Comparison of ENCODE assay signal across 7 mouse cellular contexts in the genomic region with DNA sequence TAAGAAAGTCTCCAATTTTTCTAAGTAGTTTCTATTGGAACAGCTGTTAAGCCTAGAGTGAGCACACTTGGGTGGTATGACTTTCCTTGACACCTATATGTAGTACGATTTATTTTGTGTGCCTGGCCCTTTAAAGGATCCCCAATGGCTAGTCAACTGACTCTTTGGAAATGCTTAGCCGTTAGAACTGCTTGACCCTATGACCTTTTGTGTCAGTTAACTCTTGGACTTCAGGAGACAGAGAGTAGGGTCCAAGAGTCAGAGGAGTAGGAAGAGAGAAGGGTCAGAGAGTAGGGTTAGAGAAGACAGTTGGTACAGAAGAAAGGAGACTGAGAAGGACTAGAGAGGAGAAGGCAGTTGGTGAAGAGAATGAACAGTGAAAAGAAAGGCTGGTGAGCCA. TPM values are rescaled to one million over a fixed set of nuclear protein-coding genes. Genes with fewer than 3 reads are reported as not detected.
DNase-seq lines count a peak whose midpoint lies in the region; ATAC-seq and TF ChIP-seq lines count a peak whose summit lies in the region.

A gene (plus strand): TSS at position 292 of the 400 bp plus-strand sequence.

- peaks cover 2% of the 10 kb centered on the region; the same call in 1 of the 2 replicates for H3K36me3 ChIP-seq in ES-E14 (ENCODE audit: control insufficient read depth, insufficient read depth, low read length, poor library complexity, severe bottlenecking)
- H3K36me3 ChIP-seq in forebrain, embryonic 16.5 days (ENCODE audit: control insufficient read depth, insufficient read depth): no peaks in the 10 kb centered on the region
- H3K36me3 ChIP-seq in hindbrain, embryonic 11.5 days (ENCODE audit: control insufficient read depth, insufficient read depth, low read length): no peaks in the 10 kb centered on the region
- H3K36me3 ChIP-seq in limb, embryonic 13.5 days: peaks cover 8% of the 10 kb centered on the region; the same call in 1 of the 2 replicates

- H3K9me3 ChIP-seq in ES-E14 (ENCODE audit: control insufficient read depth, insufficient read depth, low read depth, low read length): no peaks in the 10 kb centered on the region
- H3K9me3 ChIP-seq in forebrain, embryonic 16.5 days (ENCODE audit: control insufficient read depth, low read length): no peaks in the 10 kb centered on the region
- H3K9me3 ChIP-seq in hindbrain, embryonic 11.5 days (ENCODE audit: control insufficient read depth, low read length): no peaks in the 10 kb centered on the region
- no peaks in the 10 kb centered on the region for H3K9me3 ChIP-seq in limb, embryonic 13.5 days

- no peaks in the 10 kb centered on the region for H3K27me3 ChIP-seq in forebrain, embryonic 16.5 days (replicated peaks; ENCODE audit: control insufficient read depth, insufficient read depth, low read length)
- H3K27me3 ChIP-seq in hindbrain, embryonic 11.5 days (ENCODE audit: control insufficient read depth, insufficient read depth, low read length): no peaks in the 10 kb centered on the region
- no peaks in the 10 kb centered on the region for H3K27me3 ChIP-seq in limb, embryonic 13.5 days

- WGBS in forebrain, embryonic 16.5 days: 53% methylated on average over 2 of the region's 2 CpGs
- WGBS in hindbrain, embryonic 11.5 days: 36% methylated on average over 2 of the region's 2 CpGs
- 43% methylated on average over 2 of the region's 2 CpGs for WGBS in limb, embryonic 13.5 days
- 59% methylated on average over 2 of the region's 2 CpGs for WGBS in olfactory bulb, adult 2 months

- 0 out of 4 replicates have a peak, but pooled peaks cover 0 to 2% of the 10 kb centered on the region in 2 experiments for H3K4me1 ChIP-seq in ES-E14 (ENCODE audit: control insufficient read depth in 2 of 2, insufficient read depth in 2 of 2, low read length in 2 of 2, poor library complexity in 1 of 2)
- peaks cover 20% of the 10 kb centered on the region for H3K4me1 ChIP-seq in forebrain, embryonic 16.5 days (replicated peaks; ENCODE audit: control insufficient read depth, insufficient read depth, low read length)
- no peaks in the 10 kb centered on the region for H3K4me1 ChIP-seq in hindbrain, embryonic 11.5 days (replicated peaks; ENCODE audit: control insufficient read depth, insufficient read depth, low read length)
- H3K4me1 ChIP-seq in limb, embryonic 13.5 days: peaks cover 18% of the 10 kb centered on the region
- peaks cover 7% of the 10 kb centered on the region; the same call in 1 of the 2 replicates for H3K4me1 ChIP-seq in olfactory bulb, adult 2 months (ENCODE audit: control insufficient read depth, insufficient read depth, low read length)

- H3K27ac ChIP-seq in ES-E14 (ENCODE audit: insufficient read depth, low read depth, low read length, poor library complexity, severe bottlenecking): no peak within 1 kb of the TSS
- H3K27ac ChIP-seq in forebrain, embryonic 16.5 days (ENCODE audit: low read length): no peak within 1 kb of the TSS
- H3K27ac ChIP-seq in hindbrain, embryonic 11.5 days (ENCODE audit: low read depth, low read length): no peak within 1 kb of the TSS
- no peak within 1 kb of the TSS for H3K27ac ChIP-seq in limb, embryonic 13.5 days
- no peak within 1 kb of the TSS for H3K27ac ChIP-seq in olfactory bulb, adult 2 months (ENCODE audit: insufficient read depth, low read depth, low read length)

- TF ChIP-seq POLR2A in olfactory bulb, adult 2 months (IDR thresholded peaks at IDR 0.05; ENCODE audit: insufficient read depth, low read depth, low read length): no peak

- TF ChIP-seq CTCF in olfactory bulb, adult 2 months (IDR thresholded peaks at IDR 0.05; ENCODE audit: insufficient read depth, low read depth, low read length): no peak

- peak within 1 kb of the TSS; percentile 69 for H3K4me2 ChIP-seq in forebrain, embryonic 16.5 days (ENCODE audit: low read length)
- H3K4me2 ChIP-seq in hindbrain, embryonic 11.5 days (replicated peaks; ENCODE audit: low read depth, low read length): no peak within 1 kb of the TSS
- peak within 1 kb of the TSS; percentile 87 for H3K4me2 ChIP-seq in limb, embryonic 13.5 days (replicated peaks)

- H3K4me3 ChIP-seq in ES-E14 (ENCODE audit: insufficient read depth in 1 of 2, low read depth in 1 of 2, low read length in 2 of 2, poor library complexity in 1 of 2, severe bottlenecking in 1 of 2): no peak within 1 kb of the TSS
- H3K4me3 ChIP-seq in forebrain, embryonic 16.5 days (replicated peaks; ENCODE audit: low read length): no peak within 1 kb of the TSS
- peak within 1 kb of the TSS; percentile 93 for H3K4me3 ChIP-seq in hindbrain, embryonic 11.5 days (ENCODE audit: low read depth, low read length)
- peak within 1 kb of the TSS; percentile 95 for H3K4me3 ChIP-seq in limb, embryonic 13.5 days
- no peak within 1 kb of the TSS for H3K4me3 ChIP-seq in olfactory bulb, adult 2 months (ENCODE audit: insufficient read depth, low read depth, low read length)

- H3K9ac ChIP-seq in ES-E14 (ENCODE audit: insufficient read depth, low read depth, low read length, poor library complexity, severe bottlenecking): no peak within 1 kb of the TSS
- no peak within 1 kb of the TSS for H3K9ac ChIP-seq in forebrain, embryonic 16.5 days (replicated peaks; ENCODE audit: low read depth, low read length)
- H3K9ac ChIP-seq in hindbrain, embryonic 11.5 days (ENCODE audit: low read depth, low read length): no peak within 1 kb of the TSS
- no peak within 1 kb of the TSS for H3K9ac ChIP-seq in limb, embryonic 13.5 days

- no peak for ATAC-seq in forebrain, embryonic 16.5 days
- ATAC-seq in hindbrain, embryonic 11.5 days (ENCODE audit: low FRiP score): no peak
- no peak for ATAC-seq in limb, embryonic 13.5 days (ENCODE audit: low FRiP score, low read depth)

- in situ Hi-C loops in ES-E14 (cut with MboI; ENCODE audit: low sequenced_read_pairs in 2 of 2, unreplicated experiment in 2 of 2): no loop called here

- DNase-seq in ES-E14 (ENCODE audit: low read depth, low spot score): no peak
- peak; percentile 32 for DNase-seq in adipocyte (ENCODE audit: low spot score)
- no peak for DNase-seq in hindbrain, embryonic 11.5 days (ENCODE audit: low spot score)
- DNase-seq in cerebellum, adult 9-10 months: no peak

TF ChIP-seq in ES-E14, 5 proteins besides CTCF, POLR2A, EP300 and RAD21:
- TF ChIP-seq ZNF384 (IDR thresholded peaks at IDR 0.05; ENCODE audit: low read depth, low read length): no peak
- no peak for TF ChIP-seq ZC3H11A (IDR thresholded peaks at IDR 0.05; ENCODE audit: borderline replicate concordance, low read depth, low read length)
- TF ChIP-seq CHD2 (IDR thresholded peaks at IDR 0.05; ENCODE audit: low read depth, low read length): no peak
- no peak for TF ChIP-seq HCFC1 (IDR thresholded peaks at IDR 0.05; ENCODE audit: borderline replicate concordance, insufficient read depth, low read length)
- no peak for TF ChIP-seq MAFK (IDR thresholded peaks at IDR 0.05; ENCODE audit: insufficient read depth, low read depth, low read length)

RNA-seq across cellular contexts. Expression of the gene that starts here (rescaled TPM):
- 75.5 and 96.2 TPM in 2 replicates for total RNA-seq in ES-E14 (2012; rRNA removed)
- polyA plus RNA-seq in forebrain, embryonic 16.5 days (2015; fragmentation: Nextera tagmentation; extraction: Ambion mirVana): 17.7 and 20.9 TPM in 2 replicates
- polyA plus RNA-seq in hindbrain, embryonic 11.5 days (2014; fragmentation: Nextera tagmentation; extraction: Ambion mirVana): 29.2 and 30.5 TPM in 2 replicates
- 21.5 and 23.7 TPM in 2 replicates for polyA plus RNA-seq in limb, embryonic 13.5 days (2015; fragmentation: Nextera tagmentation; extraction: Ambion mirVana)
- 262 TPM in 1 of 2 replicates, not detected in the other for polyA plus RNA-seq in olfactory bulb, adult 2 months (2012; ENCODE audit: insufficient read depth, insufficient read length, low replicate concordance, missing spikeins)

Comparison
In these comparisons a context has a peak if more than half of its experiments do, and no peak if none do; other contexts are left out.
1. H3K4me3 ChIP-seq: peak in hindbrain, embryonic 11.5 days (single experiment) and limb, embryonic 13.5 days (single experiment); none in ES-E14 (0 of 2), forebrain, embryonic 16.5 days (single experiment) and olfactory bulb, adult 2 months (single experiment).